Mouse (Mus musculus) heart, adult 2 months (tissue): Measurements from ENCODE around the gene Calml3. TPM values are rescaled to one million over a fixed set of nuclear protein-coding genes. Genes with fewer than 3 reads are reported as not detected.

Source experiments
- DNase-seq, 2 experiments: peaks; one replicate each; pipeline ENCODE4 v3.0.0; 2021
- H3K27ac ChIP-seq: fragments of 200-600 bp; 2 replicates; pipeline ENCODE4 v1.8.1; 2022
- H3K27me3 ChIP-seq: fragments of 200-500 bp; 2 replicates; pipeline ENCODE4 v1.6.1; 2012; ENCODE audit warnings: mild to moderate bottlenecking, low read length, inconsistent platforms, mixed read lengths; ENCODE audit not compliant: control insufficient read depth, insufficient read depth
- H3K36me3 ChIP-seq: fragments of 200-500 bp; 2 replicates; pipeline ENCODE4 v1.6.1; 2012; ENCODE audit warnings: low read length, inconsistent platforms; ENCODE audit not compliant: control insufficient read depth, insufficient read depth
- H3K4me1 ChIP-seq: fragments of 200-500 bp; 2 replicates; pipeline ENCODE4 v1.6.1; 2011; ENCODE audit warnings: low read length; ENCODE audit not compliant: control insufficient read depth, insufficient read depth
- H3K4me3 ChIP-seq: fragments of 200-600 bp; 2 replicates; pipeline ENCODE4 v1.8.1; 2022
- H3K79me2 ChIP-seq: fragments of 200-500 bp; replicated peaks from 2 replicates; pipeline ENCODE4 v1.6.1; 2012; ENCODE audit warnings: mild to moderate bottlenecking, inconsistent platforms, low read length, moderate library complexity, mixed read lengths; ENCODE audit not compliant: control insufficient read depth, insufficient read depth
- H3K9ac ChIP-seq: fragments of 200-500 bp; 2 replicates; pipeline ENCODE4 v1.6.1; 2012; ENCODE audit warnings: low read depth, mild to moderate bottlenecking, control low read depth, inconsistent platforms, low read length, mixed read lengths
- CTCF ChIP-seq: fragments of 200-600 bp; IDR thresholded peaks from 2 replicates; pipeline ENCODE4 v1.8.1; 2022; ENCODE audit warnings: antibody characterized with exemption, mild to moderate bottlenecking, moderate library complexity
- EP300 ChIP-seq: fragments of 200-500 bp; IDR thresholded peaks from 2 replicates; pipeline ENCODE4 v1.6.1; 2011; ENCODE audit warnings: low read depth, low read length, control low read depth; ENCODE audit not compliant: insufficient read depth
- POLR2A ChIP-seq: fragments of 200-500 bp; IDR thresholded peaks from 2 replicates; pipeline ENCODE4 v1.6.1; 2011; ENCODE audit warnings: mild to moderate bottlenecking, low read depth, low read length, control low read depth; ENCODE audit not compliant: insufficient read depth
- WGBS: fragments of 180-500 bp; shearing (Covaris S2); methylation state at CpG from one replicate; pipeline ENCODE4 v1.1.7; 2018; 5-methylcytosine and 5-hydroxymethylcytosine counted together
- intact Hi-C: fragments of 180-260 bp; cut with DNase I; formaldehyde crosslinking; loops from one replicate; pipeline ENCODE4 v1.15.1; 2025
- polyA plus RNA-seq: library from polyadenylated mRNA; depleted of rRNA; stranded (reverse); fragments of >200 nt; gene quantifications from 2 replicates; pipeline ENCODE4 v1.2.3, GENCODE M21; 2012; rRNA removed
- total RNA-seq, 2 experiments: library from RNA; stranded (reverse); gene quantifications; 2 replicates each; pipeline ENCODE4 v1.2.3; 2021

The Calml3 gene
- total and polyA plus RNA-seq, 3 experiments: 2.7 TPM; not detected in 2

DNA sequence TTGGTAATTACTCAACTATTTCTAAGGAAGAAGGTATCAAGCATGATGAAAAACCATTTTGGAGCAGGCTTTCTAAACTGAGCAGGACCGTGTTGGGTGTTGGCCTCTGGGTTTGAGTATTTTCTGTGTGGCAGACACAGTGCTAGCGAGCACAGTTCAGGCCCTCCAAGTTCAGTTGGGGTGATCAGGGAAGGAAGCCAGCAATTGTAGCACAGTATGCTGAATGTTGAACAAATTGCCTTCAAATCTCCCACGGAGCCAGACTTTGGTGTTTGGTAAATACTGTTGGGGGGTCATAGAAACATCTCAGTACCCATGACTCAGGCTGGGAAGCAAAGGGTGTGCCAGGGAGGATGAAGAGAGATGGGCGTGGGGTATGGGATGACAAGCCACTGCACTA, 43.0 kb downstream of the Calml3 start:
- no peaks in the 10 kb centered on the region for H3K4me1 ChIP-seq
- TF ChIP-seq EP300 (no peak), CTCF (no peak), POLR2A (no peak)
- WGBS: 77% methylated on average over 4 of the region's 4 CpGs
- H3K36me3 ChIP-seq: no peaks in the 10 kb centered on the region
- no peaks in the 10 kb centered on the region for H3K27me3 ChIP-seq
- no peak overlapping the region for H3K9ac ChIP-seq
- intact Hi-C loops: no loop called here
- no peak for DNase-seq
- no peaks in the 10 kb centered on the region for H3K79me2 ChIP-seq
- no peak overlapping the region for H3K27ac ChIP-seq
- no peak overlapping the region for H3K4me3 ChIP-seq

DNA sequence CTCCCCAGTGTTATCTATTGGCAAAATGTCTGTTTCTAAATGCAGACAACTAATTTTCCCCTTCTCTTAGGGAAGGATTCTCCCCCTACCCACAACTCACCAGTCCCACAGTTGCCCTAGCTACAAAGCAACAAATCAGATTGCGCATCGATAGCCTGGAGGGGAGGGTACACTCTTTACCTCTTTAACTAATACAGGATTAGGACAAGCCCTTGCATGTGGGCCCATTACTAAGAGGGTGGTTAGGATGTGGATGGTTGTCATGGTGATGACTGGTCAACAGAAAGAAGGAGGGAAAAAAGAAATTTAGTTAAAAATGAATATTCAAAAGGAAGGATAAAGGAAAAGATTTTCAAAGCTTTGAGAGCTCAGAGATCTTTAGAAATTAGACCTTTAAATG, 45.8 kb downstream of the Calml3 start:
- 87% methylated on average over 2 of the region's 2 CpGs for WGBS
- TF ChIP-seq EP300 (no peak), CTCF (no peak), POLR2A (no peak)

DNA sequence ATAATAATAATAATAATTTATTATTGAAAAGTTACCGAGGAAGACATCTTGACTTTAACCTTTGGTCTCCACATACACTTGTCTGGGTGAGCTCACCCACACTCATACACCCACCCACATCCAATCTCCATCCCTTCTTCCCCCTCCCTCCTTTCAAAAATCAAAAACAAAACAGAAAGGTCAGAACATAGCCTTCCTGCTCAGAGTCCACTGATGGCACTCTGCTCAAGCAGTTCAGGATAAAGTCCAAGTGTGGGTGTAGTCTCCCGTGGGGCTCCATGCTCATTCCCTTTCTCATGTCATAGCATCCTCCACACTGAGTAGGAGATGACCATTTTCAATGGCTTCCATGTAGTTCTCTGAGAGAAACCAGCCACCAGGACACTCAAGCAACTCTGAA, 50.8 kb downstream of the Calml3 start:
- no peaks in the 10 kb centered on the region for H3K27me3 ChIP-seq
- no peaks in the 10 kb centered on the region; the same call in 1 of the 2 replicates for H3K36me3 ChIP-seq
- no peak for TF ChIP-seq EP300
- no peak for TF ChIP-seq POLR2A
- TF ChIP-seq CTCF: no peak
- H3K9ac ChIP-seq: no peak overlapping the region
- no peak overlapping the region for H3K27ac ChIP-seq
- no peak for DNase-seq
- no peaks in the 10 kb centered on the region for H3K79me2 ChIP-seq
- peaks cover 12% of the 10 kb centered on the region for H3K4me1 ChIP-seq
- 80% methylated on average over 2 of the region's 2 CpGs for WGBS
- intact Hi-C loops: no loop called here
- no peak overlapping the region for H3K4me3 ChIP-seq

More for the DNA sequence above, 45.8 kb downstream of the Calml3 start:
- Histone ChIP-seq H3K27me3 (no peaks in the 10 kb centered on the region), H3K4me1 (no peaks in the 10 kb centered on the region), H3K9ac (no peak overlapping the region), H3K27ac (no peak overlapping the region), H3K4me3 (no peak overlapping the region), H3K36me3 (no peaks in the 10 kb centered on the region), H3K79me2 (no peaks in the 10 kb centered on the region)
- no peak for DNase-seq
- intact Hi-C loops: no loop called here

Other genes with a start within 250 kb of the Calml3 start
- 10 to 100 TPM; 12.8 to 13.1 TPM for gene Fam208b, start 193.2 kb downstream of the Calml3 start, total RNA-seq
- gene Fam208b, start 193.2 kb downstream of the Calml3 start, polyA plus RNA-seq: 2.5 and 5.4 TPM in 2 replicates
- gene Asb13, start 170.3 kb downstream of the Calml3 start, total RNA-seq: 10 to 100 TPM in 1 of 2 experiments, 1 to 10 TPM in 1; 8.4 to 11.5 TPM
- gene Asb13, start 170.3 kb downstream of the Calml3 start, polyA plus RNA-seq: 8.7 and 11.4 TPM in 2 replicates
- gene Calm4, start 33.4 kb upstream of the Calml3 start, total RNA-seq: not detected
- gene Calm4, start 33.4 kb upstream of the Calml3 start, polyA plus RNA-seq: not detected in 2 replicates
- gene Calm5, start 49.9 kb upstream of the Calml3 start, total RNA-seq: not detected
- gene Calm5, start 49.9 kb upstream of the Calml3 start, polyA plus RNA-seq: not detected in 2 replicates
- gene Net1, start 113.9 kb upstream of the Calml3 start, total RNA-seq: 10 to 100 TPM; 16.6 to 18.8 TPM
- 6.4 TPM in 2 replicates for gene Net1, start 113.9 kb upstream of the Calml3 start, polyA plus RNA-seq
- gene Tubal3, start 114.0 kb upstream of the Calml3 start, total RNA-seq: not detected
- gene Tubal3, start 114.0 kb upstream of the Calml3 start, polyA plus RNA-seq: not detected in 2 replicates
- gene Ucn3, start 141.0 kb upstream of the Calml3 start, total RNA-seq: not detected
- gene Ucn3, start 141.0 kb upstream of the Calml3 start, polyA plus RNA-seq: not detected in 2 replicates
- gene Akr1c14, start 244.7 kb upstream of the Calml3 start, total RNA-seq: 1 to 10 TPM; 5.6 to 6.6 TPM
- 2.2 and 6.0 TPM in 2 replicates for gene Akr1c14, start 244.7 kb upstream of the Calml3 start, polyA plus RNA-seq